ENCODE assay signal across 10 mouse cellular contexts in the genomic region with DNA sequence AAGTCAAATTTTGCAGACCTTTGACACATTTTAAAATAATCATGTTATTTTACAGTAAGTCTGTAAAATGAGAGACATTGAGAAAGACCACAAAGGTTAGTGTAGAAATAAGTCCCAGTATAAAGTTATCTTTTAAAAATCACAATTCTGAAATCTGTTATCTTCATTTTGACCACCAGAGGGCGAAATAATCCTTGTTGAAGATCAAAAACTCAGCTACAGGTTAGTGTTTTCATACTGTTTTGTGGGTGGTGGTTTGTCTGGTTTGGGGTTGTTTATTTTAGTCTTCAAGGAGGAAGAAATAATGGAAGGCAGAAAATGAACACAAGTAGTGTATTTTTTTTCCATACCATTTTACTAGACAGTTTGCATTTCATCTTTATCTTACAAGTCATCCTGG.
DNase-seq lines count a peak whose midpoint lies in the region; ATAC-seq lines count a peak whose summit lies in the region.
"Had no signal": no experiment of that assay in that cellular context is flagged by ENCODE, and none has a peak within 500 bp of the region (broad histone marks: within the 10 kb centered on the region; RNA-seq: fewer than 3 reads in every experiment).

No protein-coding gene starts in this region.

- peak; percentile 60 for DNase-seq in hindbrain, embryonic 11.5 days (ENCODE audit: low spot score)
- peak; percentile 64 for DNase-seq in thymus, postnatal 0 days (ENCODE audit: low spot score)
- DNase-seq in thymus, adult 18-20 months, result no peak
- peak; percentile 58 for DNase-seq in embryonic facial prominence, embryonic 14.5 days (ENCODE audit: low spot score)
- no peak for DNase-seq in urinary bladder, postnatal 25 days (ENCODE audit: low spot score)
- no peak for DNase-seq in gastrocnemius, adult 8-10 months (ENCODE audit: low spot score in 2 of 2)
- no peak for DNase-seq in urinary bladder, adult 18-20 months (ENCODE audit: low spot score in 2 of 2)

- 0% methylated on average over 1 of the region's 1 CpGs for WGBS in hindbrain, embryonic 11.5 days
- 0% methylated on average over 1 of the region's 1 CpGs for WGBS in hindbrain, embryonic 13.5 days
- 3% methylated on average over 1 of the region's 1 CpGs for WGBS in embryonic facial prominence, embryonic 14.5 days

- H3K4me2 ChIP-seq in hindbrain, embryonic 11.5 days (replicated peaks; ENCODE audit: low read depth, low read length), result no peak overlapping the region
- H3K4me2 ChIP-seq in hindbrain, embryonic 13.5 days, result no peak overlapping the region
- no peak overlapping the region for H3K4me2 ChIP-seq in embryonic facial prominence, embryonic 14.5 days (ENCODE audit: low read depth, low read length)
- H3K4me2 ChIP-seq: heart, embryonic 13.5 days; limb, embryonic 15.5 days had no signal

- ATAC-seq in hindbrain, embryonic 11.5 days (ENCODE audit: low FRiP score), result no peak
- ATAC-seq in hindbrain, embryonic 13.5 days (ENCODE audit: low FRiP score), result no peak; the same call in 1 of the 2 replicates
- ATAC-seq in embryonic facial prominence, embryonic 14.5 days (ENCODE audit: low read depth), result no peak

- H3K36me3 ChIP-seq in hindbrain, embryonic 11.5 days (ENCODE audit: control insufficient read depth, insufficient read depth, low read length), result no peaks in the 10 kb centered on the region
- H3K36me3 ChIP-seq in hindbrain, embryonic 13.5 days, result no peaks in the 10 kb centered on the region
- no peaks in the 10 kb centered on the region for H3K36me3 ChIP-seq in embryonic facial prominence, embryonic 14.5 days (ENCODE audit: control insufficient read depth, insufficient read depth, low read length)
- H3K36me3 ChIP-seq: heart, embryonic 13.5 days; limb, embryonic 15.5 days had no signal

- H3K27ac ChIP-seq in hindbrain, embryonic 11.5 days (ENCODE audit: low read depth, low read length), result no peak overlapping the region
- H3K27ac ChIP-seq in hindbrain, embryonic 13.5 days, result no peak overlapping the region
- no peak overlapping the region for H3K27ac ChIP-seq in embryonic facial prominence, embryonic 14.5 days (replicated peaks; ENCODE audit: low read depth, low read length)
- H3K27ac ChIP-seq: heart, embryonic 13.5 days; limb, embryonic 15.5 days had no signal

- H3K9me3 ChIP-seq in hindbrain, embryonic 11.5 days (ENCODE audit: control insufficient read depth, low read length), result no peaks in the 10 kb centered on the region
- no peaks in the 10 kb centered on the region for H3K9me3 ChIP-seq in hindbrain, embryonic 13.5 days
- no peaks in the 10 kb centered on the region for H3K9me3 ChIP-seq in embryonic facial prominence, embryonic 14.5 days (ENCODE audit: control insufficient read depth, low read length)
- H3K9me3 ChIP-seq: limb, embryonic 15.5 days had no signal

- H3K9ac ChIP-seq in hindbrain, embryonic 11.5 days (ENCODE audit: low read depth, low read length), result no peak overlapping the region
- H3K9ac ChIP-seq in hindbrain, embryonic 13.5 days, result no peak overlapping the region
- H3K9ac ChIP-seq in embryonic facial prominence, embryonic 14.5 days (ENCODE audit: low read depth, low read length), result no peak overlapping the region
- H3K9ac ChIP-seq: heart, embryonic 13.5 days; limb, embryonic 15.5 days had no signal

- no peaks in the 10 kb centered on the region for H3K27me3 ChIP-seq in hindbrain, embryonic 11.5 days (ENCODE audit: control insufficient read depth, insufficient read depth, low read length)
- no peaks in the 10 kb centered on the region for H3K27me3 ChIP-seq in hindbrain, embryonic 13.5 days
- H3K27me3 ChIP-seq in embryonic facial prominence, embryonic 14.5 days (replicated peaks; ENCODE audit: control insufficient read depth, insufficient read depth, low read length), result no peaks in the 10 kb centered on the region
- H3K27me3 ChIP-seq: heart, embryonic 13.5 days; limb, embryonic 15.5 days had no signal

- H3K4me1 ChIP-seq in hindbrain, embryonic 11.5 days (replicated peaks; ENCODE audit: control insufficient read depth, insufficient read depth, low read length), result no peaks in the 10 kb centered on the region
- no peaks in the 10 kb centered on the region for H3K4me1 ChIP-seq in hindbrain, embryonic 13.5 days (replicated peaks)
- peaks cover 6% of the 10 kb centered on the region for H3K4me1 ChIP-seq in embryonic facial prominence, embryonic 14.5 days (ENCODE audit: control insufficient read depth, insufficient read depth, low read length)
- H3K4me1 ChIP-seq: heart, embryonic 13.5 days had no signal

- H3K4me3 ChIP-seq in hindbrain, embryonic 11.5 days (ENCODE audit: low read depth, low read length), result no peak overlapping the region
- H3K4me3 ChIP-seq in hindbrain, embryonic 13.5 days, result no peak overlapping the region
- H3K4me3 ChIP-seq in embryonic facial prominence, embryonic 14.5 days (ENCODE audit: low read depth, low read length), result no peak overlapping the region
- H3K4me3 ChIP-seq: heart, embryonic 13.5 days; limb, embryonic 15.5 days had no signal

Comparison
In these comparisons a context has a peak if more than half of its experiments do, and no peak if none do; other contexts are left out.
1. DNase-seq: peak in hindbrain, embryonic 11.5 days (single experiment), thymus, postnatal 0 days (single experiment) and embryonic facial prominence, embryonic 14.5 days (single experiment); none in thymus, adult 18-20 months (0 of 2), urinary bladder, postnatal 25 days (single experiment), gastrocnemius, adult 8-10 months (0 of 2) and urinary bladder, adult 18-20 months (0 of 2).